Mouse (Mus musculus): ENCODE measurements around the gene Pepd. TPM values are rescaled to one million over a fixed set of nuclear protein-coding genes. Genes with fewer than 3 reads are reported as not detected.

Pepd gene
- polyA plus RNA-seq, 1 experiment from 2014 or later: 150 TPM

- H3K4me2 ChIP-seq (ENCODE audit: low read length): no peak overlapping the region
- H3K4me3 ChIP-seq (replicated peaks; ENCODE audit: low read depth, low read length): no peak overlapping the region
- no peaks in the 10 kb centered on the region for H3K27me3 ChIP-seq (ENCODE audit: insufficient read depth, low read length)
- H3K36me3 ChIP-seq (ENCODE audit: insufficient read depth, low read length): no peaks in the 10 kb centered on the region
- DNase-seq (ENCODE audit: low spot score): no peak
- no peak for TF ChIP-seq CTCF (IDR thresholded peaks at IDR 0.05; ENCODE audit: low read depth)
- 92% methylated on average over 5 of the region's 5 CpGs for WGBS
- H3K9me3 ChIP-seq (replicated peaks; ENCODE audit: low read length): no peaks in the 10 kb centered on the region
- ATAC-seq (replicated peaks; ENCODE audit: low FRiP score, low read depth): no peak
- H3K4me1 ChIP-seq (replicated peaks; ENCODE audit: insufficient read depth, low read length): peaks cover 21% of the 10 kb centered on the region; the same call in 1 of the 2 replicates
- H3K27ac ChIP-seq: no peak overlapping the region
- H3K9ac ChIP-seq (ENCODE audit: low read depth, low read length): no peak overlapping the region
Measured at GRCm38 (mm10) chr7:34915555-34915954, 3.4 kb downstream of the Pepd start.

- Histone ChIP-seq H3K4me2 (ENCODE audit: low read length) (no peak overlapping the region), H3K9ac (ENCODE audit: low read depth, low read length) (no peak overlapping the region), H3K4me1 (replicated peaks; ENCODE audit: insufficient read depth, low read length) (peaks cover 16% of the 10 kb centered on the region; the same call in 1 of the 2 replicates), H3K4me3 (replicated peaks; ENCODE audit: low read depth, low read length) (no peak overlapping the region), H3K27me3 (ENCODE audit: insufficient read depth, low read length) (no peaks in the 10 kb centered on the region), H3K36me3 (ENCODE audit: insufficient read depth, low read length) (0 out of 2 replicates have a peak, but pooled peaks cover 3% of the 10 kb centered on the region), H3K9me3 (replicated peaks; ENCODE audit: low read length) (no peaks in the 10 kb centered on the region), H3K27ac (peak overlapping the region; percentile 77)
- 44% methylated on average over 6 of the region's 6 CpGs for whole genome bisulfite sequencing
- peak; percentile 1; the same call in 1 of the 2 replicates for TF ChIP-seq CTCF (IDR thresholded peaks at IDR 0.05; ENCODE audit: low read depth)
- ATAC-seq (replicated peaks; ENCODE audit: low FRiP score, low read depth): no peak
- peak; percentile 56 for DNase-seq (ENCODE audit: low spot score)
Measured at GRCm38 (mm10) chr7:34917558-34917957, 5.4 kb downstream of the Pepd start.

GRCm38 (mm10) chr7:34917998-34918397, 5.8 kb downstream of the Pepd start:
- Histone ChIP-seq H3K4me2 (ENCODE audit: low read length) (no peak overlapping the region), H3K9me3 (replicated peaks; ENCODE audit: low read length) (no peaks in the 10 kb centered on the region), H3K27me3 (ENCODE audit: insufficient read depth, low read length) (no peaks in the 10 kb centered on the region), H3K4me1 (replicated peaks; ENCODE audit: insufficient read depth, low read length) (peaks cover 13% of the 10 kb centered on the region; the same call in 1 of the 2 replicates), H3K36me3 (ENCODE audit: insufficient read depth, low read length) (0 out of 2 replicates have a peak, but pooled peaks cover 3% of the 10 kb centered on the region), H3K4me3 (replicated peaks; ENCODE audit: low read depth, low read length) (no peak overlapping the region), H3K9ac (ENCODE audit: low read depth, low read length) (no peak overlapping the region), H3K27ac (peak overlapping the region; percentile 77)
- ATAC-seq (replicated peaks; ENCODE audit: low FRiP score, low read depth) (no peak), DNase-seq (ENCODE audit: low spot score) (no peak)
- no peak for TF ChIP-seq CTCF (IDR thresholded peaks at IDR 0.05; ENCODE audit: low read depth)
- WGBS: 73% methylated on average over 4 of the region's 4 CpGs

- no peak overlapping the region for H3K4me2 ChIP-seq (ENCODE audit: low read length)
- 54% methylated on average over 8 of the region's 8 CpGs for WGBS
- H3K27me3 ChIP-seq (ENCODE audit: insufficient read depth, low read length): no peaks in the 10 kb centered on the region
- no peak for TF ChIP-seq CTCF (IDR thresholded peaks at IDR 0.05; ENCODE audit: low read depth)
- H3K4me3 ChIP-seq (replicated peaks; ENCODE audit: low read depth, low read length): no peak overlapping the region
- H3K9me3 ChIP-seq (replicated peaks; ENCODE audit: low read length): no peaks in the 10 kb centered on the region
- DNase-seq (ENCODE audit: low spot score) (peak; percentile 23), ATAC-seq (replicated peaks; ENCODE audit: low FRiP score, low read depth) (peak; percentile 15; the same call in 1 of the 2 replicates)
- no peak overlapping the region for H3K9ac ChIP-seq (ENCODE audit: low read depth, low read length)
- 0 out of 2 replicates have a peak, but pooled peaks cover 3% of the 10 kb centered on the region for H3K36me3 ChIP-seq (ENCODE audit: insufficient read depth, low read length)
- H3K4me1 ChIP-seq (replicated peaks; ENCODE audit: insufficient read depth, low read length): peaks cover 13% of the 10 kb centered on the region; the same call in 1 of the 2 replicates
- peak overlapping the region; percentile 77 for H3K27ac ChIP-seq
Measured at GRCm38 (mm10) chr7:34918416-34918815, 6.2 kb downstream of the Pepd start.

GRCm38 (mm10) chr7:34919054-34919453, 6.9 kb downstream of the Pepd start:
- Histone ChIP-seq H3K27me3 (ENCODE audit: insufficient read depth, low read length) (no peaks in the 10 kb centered on the region), H3K9ac (ENCODE audit: low read depth, low read length) (no peak overlapping the region), H3K36me3 (ENCODE audit: insufficient read depth, low read length) (0 out of 2 replicates have a peak, but pooled peaks cover 3% of the 10 kb centered on the region), H3K4me1 (replicated peaks; ENCODE audit: insufficient read depth, low read length) (peaks cover 13% of the 10 kb centered on the region; the same call in 1 of the 2 replicates), H3K27ac (peak overlapping the region; percentile 77), H3K4me2 (ENCODE audit: low read length) (no peak overlapping the region), H3K4me3 (replicated peaks; ENCODE audit: low read depth, low read length) (no peak overlapping the region), H3K9me3 (replicated peaks; ENCODE audit: low read length) (no peaks in the 10 kb centered on the region)
- ATAC-seq (replicated peaks; ENCODE audit: low FRiP score, low read depth) (peak; percentile 67), DNase-seq (ENCODE audit: low spot score) (peak; percentile 80)
- no peak for TF ChIP-seq CTCF (IDR thresholded peaks at IDR 0.05; ENCODE audit: low read depth)
- 31% methylated on average over 5 of the region's 5 CpGs for WGBS

- WGBS: 68% methylated on average over 5 of the region's 5 CpGs
- H3K27ac ChIP-seq: peak overlapping the region; percentile 77; the same call in 1 of the 2 replicates
Measured at GRCm38 (mm10) chr7:34919809-34920208, 7.6 kb downstream of the Pepd start.

More at GRCm38 (mm10) chr7:34919809-34920208, 7.6 kb downstream of the Pepd start:
- Histone ChIP-seq H3K4me2 (ENCODE audit: low read length) (no peak overlapping the region), H3K27me3 (ENCODE audit: insufficient read depth, low read length) (no peaks in the 10 kb centered on the region), H3K9me3 (replicated peaks; ENCODE audit: low read length) (no peaks in the 10 kb centered on the region), H3K9ac (ENCODE audit: low read depth, low read length) (no peak overlapping the region), H3K36me3 (ENCODE audit: insufficient read depth, low read length) (0 out of 2 replicates have a peak, but pooled peaks cover 5% of the 10 kb centered on the region), H3K4me1 (replicated peaks; ENCODE audit: insufficient read depth, low read length) (peaks cover 13% of the 10 kb centered on the region; the same call in 1 of the 2 replicates), H3K4me3 (replicated peaks; ENCODE audit: low read depth, low read length) (no peak overlapping the region)
- TF ChIP-seq CTCF (IDR thresholded peaks at IDR 0.05; ENCODE audit: low read depth): peak; percentile 67
- DNase-seq (ENCODE audit: low spot score): peak; percentile 33
- no peak for ATAC-seq (replicated peaks; ENCODE audit: low FRiP score, low read depth)
